Mouse (Mus musculus): Measurements from ENCODE around the gene Smyd5.

Smyd5 gene

DNA sequence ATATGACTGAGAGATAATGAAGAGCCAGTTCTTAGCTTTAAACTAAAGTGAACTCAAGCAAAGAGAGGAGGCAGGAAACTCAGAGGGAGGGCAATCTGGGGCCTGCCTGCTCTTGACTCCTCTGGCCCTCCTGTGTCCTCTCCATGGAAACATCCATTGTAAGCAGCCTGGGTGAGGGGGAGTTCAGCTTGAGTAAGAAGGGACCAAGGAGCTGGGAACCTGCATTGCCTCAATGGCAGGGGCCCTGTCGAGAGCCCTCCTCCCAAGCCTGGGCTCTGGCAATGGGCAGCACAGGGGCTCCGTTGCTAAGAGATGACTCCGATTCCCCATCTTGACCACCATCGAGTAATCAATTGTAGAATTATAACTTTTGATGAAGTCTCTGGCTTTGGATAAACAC, 56.7 kb downstream of the Smyd5 start:
- in situ Hi-C loops (cut with MboI; ENCODE audit: low sequenced_read_pairs): no loop called here

DNA sequence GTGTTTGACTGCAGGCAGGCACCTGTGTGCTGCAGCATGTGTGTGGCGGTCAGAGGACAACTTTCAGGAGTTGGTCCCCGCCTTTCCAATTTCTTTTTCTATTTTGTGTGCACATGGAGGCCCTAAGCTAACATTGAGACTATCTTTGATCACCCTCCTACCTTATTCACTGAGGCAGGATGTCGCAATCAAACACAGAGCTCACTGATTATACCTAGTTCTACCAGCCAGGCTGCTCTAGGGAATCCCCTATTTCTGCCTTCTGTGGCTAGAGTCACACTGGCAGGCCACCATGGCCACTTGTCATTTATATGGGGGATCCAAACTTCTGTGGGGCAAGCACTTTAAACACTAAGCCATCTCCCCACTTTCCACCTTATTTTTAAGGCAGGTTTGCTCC, 57.9 kb downstream of the Smyd5 start:
- in situ Hi-C loops (cut with MboI; ENCODE audit: low sequenced_read_pairs): no loop called here

DNA sequence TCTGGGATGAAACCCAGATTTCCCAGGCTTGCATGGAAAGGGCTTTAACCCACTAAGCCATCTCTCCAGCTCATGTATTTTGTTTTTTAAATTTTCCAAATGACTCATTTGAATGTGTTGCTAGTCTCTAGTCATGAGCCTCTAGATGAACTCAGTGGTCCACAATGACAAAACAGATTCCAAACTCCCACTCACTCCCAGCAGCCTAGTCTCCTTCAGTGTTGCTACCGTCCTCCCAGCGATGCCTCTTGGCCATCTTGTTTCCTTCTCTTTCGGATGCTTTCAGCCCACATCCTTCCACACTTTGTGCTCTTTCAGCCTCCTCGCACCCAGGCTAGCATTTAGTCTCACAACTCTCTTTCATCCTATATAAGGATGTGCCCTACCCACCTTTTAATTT, 58.5 kb downstream of the Smyd5 start:
- in situ Hi-C loops (cut with MboI; ENCODE audit: low sequenced_read_pairs): no loop called here

DNA sequence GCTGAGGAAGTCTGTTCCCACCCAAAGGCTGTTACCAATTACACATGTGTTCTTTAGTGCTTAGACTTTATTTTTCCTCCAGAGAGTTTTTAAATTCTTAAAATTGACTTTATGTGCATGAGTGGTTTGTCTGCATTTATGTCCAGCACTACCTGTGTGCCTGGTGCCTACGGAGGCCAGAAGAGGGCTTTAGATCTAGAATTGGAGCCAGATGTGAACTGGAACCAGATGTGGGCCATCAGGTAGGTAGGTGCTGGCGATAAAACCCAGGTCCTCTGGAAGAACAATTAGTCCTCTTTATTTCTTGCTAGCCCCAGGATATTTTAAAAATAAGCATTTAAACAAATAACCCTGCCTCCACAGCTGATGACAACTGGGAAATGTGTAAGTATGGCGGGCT, 59.8 kb downstream of the Smyd5 start:
- in situ Hi-C loops (cut with MboI; ENCODE audit: low sequenced_read_pairs): no loop called here

All from CH12F3 (cell line).